Mouse (Mus musculus) left cerebral cortex, postnatal 14 days (tissue): ENCODE results near the gene Patz1. TPM values are rescaled to one million over a fixed set of nuclear protein-coding genes. Genes with fewer than 3 reads are reported as not detected.

Experiments used
- DNase-seq, 2 experiments: peaks; one replicate each; pipeline ENCODE4 v3.0.0; 2021 to 2022; ENCODE audit warnings: low spot score in 2 of 2, mixed read lengths in 1 of 2
- intact Hi-C: fragments of 180-260 bp; cut with DNase I; formaldehyde crosslinking; loops from one replicate; pipeline ENCODE4 v1.15.1; 2025
- total RNA-seq, 2 experiments: library from RNA; stranded (reverse); gene quantifications; 2 replicates each; pipeline ENCODE4 v1.2.3; 2021

Patz1 gene
- total RNA-seq, 2 experiments from 2014 or later: 39.6 to 43.0 TPM

- intact Hi-C loops: no loop called here
- DNase-seq: peak in 1 of 2 experiments; percentile 67
Observed at GRCm38 (mm10) chr11:3314148-3314547, 25.5 kb downstream of the Patz1 start.

- intact Hi-C loops: no loop called here
- no peak for DNase-seq
Observed at GRCm38 (mm10) chr11:3318286-3318685, 29.6 kb downstream of the Patz1 start.

DNA sequence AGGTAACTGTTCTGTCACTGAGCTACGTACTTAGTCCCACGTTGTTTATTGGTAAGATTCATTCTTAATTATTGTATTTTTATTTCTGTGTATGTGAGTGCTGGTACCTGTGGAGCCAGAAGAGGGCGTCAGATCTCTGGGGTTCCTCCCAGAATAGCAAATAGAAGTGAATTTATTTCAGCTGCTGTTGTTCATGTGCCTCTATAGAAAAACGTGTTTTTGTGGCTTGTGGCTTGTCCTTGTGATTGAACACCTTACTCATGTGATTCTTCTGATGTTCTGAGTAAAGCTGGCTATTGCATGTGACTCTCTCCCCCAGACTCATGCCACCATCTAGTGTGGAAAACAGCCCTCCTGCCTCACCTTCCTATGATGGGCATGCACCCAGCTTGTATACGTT lies 39.6 kb downstream of the Patz1 start:
- no peak for DNase-seq
- intact Hi-C loops: no loop called here

DNA sequence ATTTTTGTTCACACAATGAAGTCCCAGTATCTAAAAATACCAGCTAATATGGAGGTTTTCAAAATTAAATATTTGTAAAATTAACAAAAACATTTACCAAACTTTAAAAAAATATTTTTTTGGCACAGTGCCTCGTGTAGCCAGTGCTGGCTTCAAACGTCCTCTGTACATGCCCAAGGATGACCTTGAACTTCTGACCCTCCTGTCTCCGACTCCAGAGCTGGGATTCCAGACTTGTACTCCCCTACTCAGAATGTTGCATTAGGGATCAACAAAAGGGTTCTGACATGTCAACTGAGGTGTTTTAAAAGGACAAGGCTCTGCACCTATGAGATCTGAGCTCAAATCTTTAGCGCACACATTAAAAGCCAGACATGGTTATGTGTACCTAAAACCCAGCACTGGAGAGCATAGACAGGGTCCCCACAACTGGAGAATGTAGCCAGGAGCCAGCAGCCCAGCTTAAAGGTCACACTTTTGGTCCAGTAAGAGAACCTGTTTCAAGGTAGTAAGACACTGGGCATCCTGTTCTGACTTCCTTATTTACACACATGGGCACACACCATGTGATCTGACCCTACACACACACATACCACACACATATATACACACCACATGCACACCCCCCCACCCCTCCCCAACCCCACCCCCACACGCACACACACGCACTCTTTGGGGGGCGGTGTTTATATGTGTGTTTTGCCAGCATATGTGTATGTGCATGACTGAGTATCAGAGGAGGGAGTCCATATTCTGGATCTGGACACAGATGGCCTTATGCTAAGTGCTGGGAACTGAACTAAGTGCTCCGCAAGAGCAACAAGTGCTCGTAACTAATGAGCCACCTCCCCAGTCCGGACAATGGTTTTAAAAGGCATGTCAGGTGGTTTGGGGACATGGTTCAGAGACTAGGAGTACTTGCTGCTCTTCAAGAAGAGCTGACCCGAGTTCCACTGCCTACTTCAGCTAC lies 40.4 kb downstream of the Patz1 start:
- intact Hi-C loops: no loop called here
- no peak for DNase-seq

DNA sequence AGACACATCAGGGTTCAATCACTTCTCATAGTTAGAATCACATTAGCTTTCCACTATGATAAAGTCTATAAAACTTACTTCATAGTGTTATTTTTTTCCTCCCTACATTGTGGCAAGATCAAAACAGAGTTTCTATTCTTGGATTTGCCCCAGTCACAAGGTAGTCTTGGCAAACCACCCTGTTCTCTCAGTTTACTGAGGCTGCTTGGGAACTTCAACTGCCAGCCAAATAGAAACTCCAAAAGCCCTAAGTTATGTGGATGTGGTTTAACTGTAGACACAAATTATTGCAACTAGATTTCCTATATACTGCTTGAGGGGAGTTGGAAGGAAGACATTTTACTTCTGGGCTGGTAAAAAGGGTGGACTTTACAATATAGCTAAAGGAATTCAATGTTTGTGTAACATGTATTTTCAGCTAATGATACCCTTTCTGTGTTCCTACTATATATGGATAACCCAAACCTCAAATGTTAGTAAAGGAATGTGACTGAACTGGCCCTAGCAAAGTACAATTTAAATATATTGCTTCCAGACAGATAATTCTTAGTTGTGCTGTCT lies 41.3 kb downstream of the Patz1 start, which contains the start of gene Pik3ip1:
TSS of gene Pik3ip1 (plus strand) at position 511 of the 561 bp plus-strand sequence.
- no peak for DNase-seq

DNA sequence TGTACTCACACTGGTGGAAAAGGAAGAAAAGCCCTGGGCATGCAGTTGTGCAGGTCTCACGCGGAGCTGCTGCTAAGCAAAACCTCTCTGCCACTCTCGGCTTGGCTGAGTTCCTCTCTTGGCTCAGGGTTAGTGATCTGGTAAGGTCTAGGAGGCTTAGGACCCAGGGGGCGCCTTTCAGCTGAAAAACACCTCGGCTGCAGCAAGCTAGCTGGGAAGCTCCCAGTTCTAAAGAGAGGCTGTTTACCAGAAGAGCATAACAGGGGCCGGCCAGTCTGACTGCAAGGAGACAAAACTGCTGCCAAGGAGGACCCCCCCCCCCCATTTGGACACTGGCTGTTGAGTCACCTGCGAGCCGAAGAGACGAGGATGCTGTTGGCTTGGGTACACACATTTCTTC lies 41.9 kb downstream of the Patz1 start:
- peak; percentile 84 to 94 for DNase-seq
- intact Hi-C loops: loop anchor here (1.0 kb wide), 1 partner anchor 40 kb away; no protein-coding TSS in a partner anchor

More for the DNA sequence above, 41.3 kb downstream of the Patz1 start, which contains the start of gene Pik3ip1:
- intact Hi-C loops: loop anchor here (1.0 kb wide), 1 partner anchor 40 kb away; no protein-coding TSS in a partner anchor

GRCm38 (mm10) chr11:3330991-3331750 lies 42.5 kb downstream of the Patz1 start:
- intact Hi-C loops: loop anchor here (1.0 kb wide), 1 partner anchor 41 kb away; no protein-coding TSS in a partner anchor
- no peak for DNase-seq

DNA sequence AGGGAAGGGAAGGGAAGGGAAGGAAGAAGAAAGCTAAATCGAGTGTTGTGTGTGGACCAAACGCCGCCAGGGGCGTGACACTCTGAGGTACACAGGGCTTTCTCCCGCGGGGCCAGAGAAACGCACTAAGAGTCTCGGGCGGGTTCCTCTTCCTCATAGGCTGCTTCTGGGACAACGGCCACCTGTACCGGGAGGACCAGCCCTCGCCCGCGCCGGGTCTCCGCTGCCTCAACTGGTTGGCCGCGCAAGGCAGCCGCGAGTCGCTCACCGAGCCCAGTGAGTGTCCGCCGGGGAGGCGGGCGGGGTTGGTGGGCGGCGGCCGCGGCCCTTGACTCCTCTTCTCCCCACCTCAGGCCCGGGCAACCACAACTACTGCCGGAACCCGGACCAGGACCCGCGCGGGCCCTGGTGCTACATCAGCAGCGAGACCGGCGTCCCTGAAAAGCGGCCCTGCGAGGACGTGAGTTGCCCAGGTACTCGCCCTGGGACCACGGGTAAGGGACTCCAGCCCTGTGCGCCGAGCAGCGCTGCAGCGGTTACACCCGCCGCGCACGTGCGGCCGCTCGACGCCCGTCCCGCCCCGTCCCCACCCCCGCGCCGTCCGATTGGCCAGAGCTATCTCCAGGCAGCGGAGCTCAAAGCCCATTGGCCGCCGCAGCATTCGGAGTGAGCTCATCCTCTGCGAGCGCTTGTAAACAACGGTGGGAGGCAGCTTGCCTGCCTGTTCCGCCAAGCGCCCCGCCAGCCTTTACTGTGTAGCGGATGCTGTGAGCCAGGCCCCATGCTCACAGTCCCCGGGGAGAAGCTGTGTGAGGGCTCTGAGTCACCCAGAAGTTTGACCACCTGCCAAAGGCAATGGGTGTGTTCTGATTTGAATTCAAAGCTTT lies 43.3 kb downstream of the Patz1 start:
- DNase-seq: peak; percentile 94 to 97
- intact Hi-C loops: no loop called here

DNA sequence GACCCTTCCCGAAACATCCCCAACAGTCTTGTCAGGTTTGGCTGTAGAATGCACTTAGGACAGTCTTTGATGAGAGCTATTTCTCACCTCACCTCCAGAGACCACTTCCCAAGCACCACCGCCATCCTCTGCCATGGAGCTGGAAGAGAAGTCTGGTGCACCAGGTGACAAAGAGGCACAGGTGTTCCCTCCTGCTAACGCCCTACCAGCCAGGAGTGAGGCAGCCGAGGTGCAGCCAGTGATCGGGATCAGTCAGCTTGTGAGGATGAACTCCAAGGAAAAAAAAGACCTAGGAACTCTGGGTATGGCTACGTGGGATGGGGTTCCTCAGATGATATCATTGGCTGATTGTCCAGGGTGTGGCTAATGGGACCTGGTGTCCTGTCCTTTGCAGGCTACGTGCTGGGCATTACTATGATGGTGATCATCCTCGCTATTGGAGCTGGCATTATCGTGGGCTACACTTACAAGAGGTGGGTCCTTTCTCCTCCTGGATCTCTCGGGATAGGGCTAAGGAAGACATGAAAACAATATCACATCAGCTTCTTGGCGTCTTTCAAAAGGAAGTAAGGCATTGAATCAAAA lies 44.5 kb downstream of the Patz1 start:
- intact Hi-C loops: no loop called here
- no peak for DNase-seq

GRCm38 (mm10) chr11:3334141-3334710 lies 45.6 kb downstream of the Patz1 start:
- intact Hi-C loops: no loop called here
- no peak for DNase-seq

GRCm38 (mm10) chr11:3334711-3335316 lies 46.1 kb downstream of the Patz1 start:
- no peak for DNase-seq
- intact Hi-C loops: no loop called here

DNA sequence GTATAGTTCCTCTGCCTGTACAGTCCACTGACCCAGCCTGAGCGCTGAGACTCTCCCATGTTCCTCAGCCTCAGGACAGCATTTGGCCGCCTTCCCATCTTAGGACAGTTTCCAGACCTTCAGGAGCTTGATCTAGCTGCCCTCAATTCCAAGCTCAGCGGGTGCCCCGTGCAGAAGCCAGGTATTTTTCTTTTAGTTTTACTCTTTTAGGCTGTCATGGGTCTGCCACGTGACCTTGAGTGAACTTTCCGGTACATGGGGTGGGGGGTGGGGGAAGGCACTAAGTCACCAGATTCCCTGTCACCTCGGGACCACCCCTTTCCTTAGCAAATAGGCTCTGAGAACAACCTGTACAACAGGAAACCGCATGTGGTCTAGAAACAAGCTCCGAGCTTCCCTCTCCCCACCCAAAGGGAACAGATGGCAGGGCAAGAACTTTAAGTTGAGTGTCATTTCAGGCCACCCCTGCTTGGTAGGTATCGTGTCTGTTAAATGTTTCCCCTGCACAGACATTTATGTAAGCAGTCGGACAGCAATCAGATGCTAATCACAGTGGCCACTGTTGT lies 47.1 kb downstream of the Patz1 start:
- intact Hi-C loops: no loop called here
- DNase-seq: peak in 1 of 2 experiments; percentile 57

DNA sequence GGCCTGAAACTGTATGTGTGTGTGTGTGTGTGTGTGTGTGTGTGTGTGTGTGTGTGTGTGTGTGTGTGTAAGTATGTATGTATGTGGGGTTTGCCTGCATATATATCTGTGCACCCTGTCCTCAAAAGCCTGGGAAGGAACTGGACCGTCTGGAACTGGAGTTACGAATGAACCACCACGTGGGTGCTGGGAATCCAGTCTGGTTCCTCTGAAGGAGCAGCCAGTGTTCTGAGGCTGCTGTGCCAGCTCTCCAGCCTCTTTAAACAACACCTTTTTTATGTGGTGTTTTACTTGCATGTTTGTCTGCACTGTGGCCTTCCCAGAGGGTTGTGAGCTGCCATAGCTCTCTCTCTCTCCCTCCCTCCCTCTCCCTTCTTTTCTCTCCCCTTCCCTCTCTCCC lies 47.9 kb downstream of the Patz1 start:
- DNase-seq: no peak
- intact Hi-C loops: no loop called here

DNA sequence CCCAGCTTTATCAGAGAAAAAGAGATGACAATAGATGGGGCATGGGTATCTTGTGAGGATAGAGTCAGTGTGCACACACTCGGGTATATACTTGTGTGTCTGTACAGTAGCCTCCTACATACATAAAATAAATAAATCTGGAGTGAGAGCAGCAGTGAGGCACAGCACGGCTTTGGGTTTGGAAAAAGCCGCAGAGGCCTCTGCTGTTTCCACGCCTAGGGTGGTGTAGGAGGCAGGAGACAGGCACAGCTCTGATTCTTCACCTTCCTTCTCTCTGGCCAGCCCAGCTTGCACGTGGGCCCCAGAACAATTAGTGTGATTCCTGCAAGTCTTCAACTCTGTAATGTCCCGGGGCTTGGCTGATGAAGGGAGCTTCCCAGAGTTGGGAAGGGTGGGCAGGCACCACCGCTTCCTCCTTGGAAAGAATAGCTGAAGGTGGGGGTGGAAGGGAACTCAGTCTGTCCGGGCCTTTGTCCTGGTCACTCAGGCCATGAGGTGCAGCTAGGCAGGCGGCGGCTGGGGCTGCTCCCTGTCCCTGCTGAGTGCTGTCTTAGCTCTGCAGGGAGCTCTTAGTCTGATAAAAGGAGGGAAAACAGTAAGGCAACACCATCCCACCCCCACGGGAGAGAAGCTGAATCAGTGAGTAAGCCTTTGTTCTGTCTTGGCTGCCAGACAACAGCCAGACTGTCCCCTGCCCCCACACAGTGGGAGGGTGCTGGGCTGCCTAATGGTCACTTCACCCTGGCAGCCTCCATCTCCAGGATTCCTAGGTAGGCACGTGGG lies 48.7 kb downstream of the Patz1 start:
- DNase-seq: peak; percentile 54 to 91
- intact Hi-C loops: no loop called here

DNA sequence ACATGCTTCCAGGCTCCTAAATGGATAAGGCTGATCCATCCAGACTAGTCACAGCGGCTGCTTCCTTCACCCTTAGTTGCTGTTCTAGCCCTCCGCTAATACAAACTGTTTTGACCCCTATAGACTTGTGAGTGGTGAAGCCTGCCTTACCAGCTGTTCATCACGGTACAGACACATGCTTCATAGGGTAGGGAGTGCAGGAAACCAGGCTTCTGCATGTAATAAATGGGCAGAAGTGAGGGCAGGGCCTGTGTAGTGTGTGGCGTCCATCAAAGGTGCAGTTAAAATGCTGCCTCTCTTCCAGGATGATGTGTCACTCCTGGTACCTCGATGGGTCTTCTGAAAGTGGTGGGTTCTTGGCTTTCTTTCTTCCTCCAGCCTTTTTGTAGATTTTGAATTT lies 49.3 kb downstream of the Patz1 start:
- intact Hi-C loops: no loop called here
- DNase-seq: no peak

DNA sequence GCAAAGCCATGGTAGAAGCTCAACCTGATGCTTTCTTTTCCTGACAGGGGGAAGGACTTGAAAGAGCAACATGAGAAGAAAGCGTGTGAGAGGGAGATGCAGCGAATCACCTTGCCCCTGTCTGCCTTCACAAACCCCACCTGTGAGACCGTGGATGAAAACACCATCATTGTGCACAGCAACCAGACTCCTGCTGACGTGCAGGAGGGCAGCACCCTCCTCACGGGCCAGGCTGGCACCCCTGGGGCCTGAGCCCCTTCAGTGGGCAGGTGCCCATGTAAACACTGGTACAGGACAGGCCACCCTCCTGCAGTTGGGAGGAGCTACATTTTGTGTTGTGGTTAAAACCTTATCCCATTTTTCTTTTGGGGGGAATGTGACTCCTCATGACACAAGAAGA lies 52.8 kb downstream of the Patz1 start:
- intact Hi-C loops: no loop called here
- no peak for DNase-seq

GRCm38 (mm10) chr11:3344916-3345315 lies 56.2 kb downstream of the Patz1 start:
- DNase-seq: no peak
- intact Hi-C loops: loop anchor here (5.0 kb wide), 1 partner anchor 62 kb away; the partner anchor contains the start of gene Limk2
